Mouse (Mus musculus): ENCODE results near the gene Olfr309.
"Not testable (repeated sequence)": the region's sequence is repeated elsewhere in the genome, so short reads cannot be mapped to it uniquely, and the experiment has no call there.

The Olfr309 gene

DNA sequence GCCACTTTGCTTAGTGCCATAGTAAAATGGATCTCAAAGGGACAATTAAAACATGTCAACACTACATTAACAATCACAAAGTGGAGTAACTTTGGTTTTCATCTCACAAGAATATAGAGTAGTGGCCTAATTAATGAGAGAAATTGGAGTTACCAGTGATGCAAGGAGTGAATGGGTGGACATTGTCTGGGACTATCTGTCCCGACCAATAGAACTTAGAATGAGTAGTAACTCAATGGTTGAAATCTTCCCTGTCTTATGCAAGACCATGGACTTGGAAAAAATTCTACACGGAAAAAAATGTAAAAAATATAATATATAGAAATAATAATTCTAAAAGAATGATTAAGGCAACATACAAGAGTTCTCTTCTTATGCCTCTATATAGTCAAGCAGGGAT is at the start of gene Olfr309:
Gene Olfr309, minus strand, starts transcription at position 101 of the 400 bp plus-strand sequence.
- no peak for DNase-seq

DNA sequence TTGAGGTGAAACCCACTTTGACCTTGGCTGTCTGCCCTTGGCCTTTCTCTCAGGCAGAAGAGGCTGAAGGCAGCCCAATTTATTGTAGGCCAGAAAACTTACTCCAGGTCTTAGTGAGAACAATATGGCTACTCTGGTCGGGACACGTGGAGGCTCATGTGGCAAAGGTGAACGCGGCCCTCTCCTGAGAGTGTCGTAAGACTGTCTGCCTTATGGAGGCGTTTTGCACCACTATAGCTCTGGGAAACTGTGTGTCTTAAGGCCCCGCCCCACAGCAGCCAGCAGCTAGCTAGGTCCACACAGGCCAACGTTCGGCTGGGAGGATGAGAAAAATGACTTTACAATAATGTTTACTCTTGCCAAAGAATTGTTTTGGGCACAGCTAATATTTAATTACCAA is 32.8 kb upstream of the Olfr309 start:
- not testable (repeated sequence) for DNase-seq

DNA sequence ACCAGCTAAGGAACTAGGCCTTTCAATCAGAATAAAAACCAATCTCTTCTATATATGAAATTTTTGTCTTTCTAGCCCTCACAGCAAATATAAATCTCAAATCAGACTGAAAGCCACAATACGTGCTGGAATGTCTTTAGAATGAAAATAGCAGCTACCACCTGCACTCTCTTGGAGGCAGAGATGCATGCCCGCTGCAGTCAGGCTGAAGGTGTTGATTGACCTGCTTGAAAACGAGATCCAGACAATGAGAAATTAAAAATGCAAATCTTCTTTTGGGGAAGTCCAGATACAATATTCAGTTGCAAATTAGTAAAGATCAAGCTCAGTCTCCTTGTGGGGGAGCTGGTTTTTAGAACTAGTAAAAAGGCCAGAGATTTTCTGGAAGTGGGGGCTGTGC is 30.7 kb upstream of the Olfr309 start:
- DNase-seq = no peak

DNA sequence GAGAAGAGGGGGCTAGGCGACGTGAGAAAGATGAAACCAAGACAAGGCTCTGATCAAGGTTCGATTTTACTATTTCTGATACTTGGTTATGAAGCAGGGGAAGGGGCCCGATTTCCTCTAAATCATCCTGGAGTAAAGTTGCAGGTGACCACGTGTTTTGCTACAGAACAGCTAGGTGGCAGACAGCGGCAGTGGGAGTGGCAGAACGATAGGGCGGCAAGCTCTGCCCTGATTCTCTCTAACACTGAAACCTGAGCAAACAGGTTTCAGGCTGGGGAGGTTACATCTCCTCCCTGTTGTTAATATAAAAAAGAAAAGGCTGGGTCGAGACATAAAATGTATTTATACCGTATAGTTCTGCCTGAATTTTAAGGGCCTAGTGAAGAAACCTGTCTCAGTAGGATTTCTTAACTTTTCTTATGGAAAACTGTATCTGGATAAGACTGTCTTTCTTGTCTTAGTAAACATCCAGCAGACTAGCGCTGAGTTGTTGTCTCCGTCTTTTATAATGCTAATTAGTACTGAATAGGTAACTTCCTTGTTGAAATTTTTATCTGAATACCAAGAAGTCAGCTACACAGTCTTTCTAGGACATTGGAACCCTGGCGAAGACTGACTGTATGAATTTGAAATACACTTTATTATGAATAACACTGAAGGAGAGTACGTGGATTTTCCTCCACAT is 29.5 kb upstream of the Olfr309 start:
- DNase-seq = no peak

DNA sequence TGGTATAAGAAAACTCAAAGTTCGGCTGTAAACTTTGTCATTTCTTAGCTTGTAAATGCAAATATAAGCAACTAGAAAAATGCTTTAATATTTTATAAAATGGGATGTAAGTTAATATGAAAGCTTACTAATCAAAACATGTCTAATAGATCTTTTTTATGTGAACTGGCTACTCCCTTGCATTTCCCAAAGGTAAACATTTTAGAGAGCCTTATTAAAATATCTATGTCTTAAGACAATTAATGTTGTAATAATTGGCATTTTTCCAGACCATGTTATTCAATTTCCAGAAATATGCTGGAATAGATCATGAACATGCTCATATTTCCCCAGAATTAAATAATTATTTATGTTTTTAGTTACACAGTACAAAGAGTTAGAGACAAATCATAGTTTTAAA is 24.0 kb upstream of the Olfr309 start, which contains the start of gene Olfr307:
Gene Olfr307, minus strand, starts transcription at position 101 of the 400 bp plus-strand sequence.
- DNase-seq = no peak

DNA sequence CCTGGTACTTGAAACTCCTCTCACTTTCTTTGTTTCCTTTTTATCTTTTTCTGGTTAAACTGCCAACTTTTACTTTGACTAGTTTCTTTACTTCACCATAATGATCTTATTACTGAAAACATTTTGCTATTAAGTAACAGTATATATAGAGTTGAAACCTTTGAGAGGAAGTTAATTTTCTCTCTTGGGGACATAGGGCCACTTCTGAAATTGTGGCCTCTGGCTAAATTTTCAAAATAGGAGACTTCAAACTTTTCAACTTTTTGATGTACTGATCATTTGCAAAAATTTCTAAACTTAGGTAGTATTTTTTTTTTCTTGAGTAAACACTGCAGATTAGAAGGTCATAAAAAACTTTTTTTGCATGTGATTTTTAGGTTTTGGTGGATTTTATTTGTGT is 12.0 kb upstream of the Olfr309 start, which contains the start of gene Olfr308:
Gene Olfr308, minus strand, starts transcription at position 101 of the 400 bp plus-strand sequence.
- no peak for DNase-seq

DNA sequence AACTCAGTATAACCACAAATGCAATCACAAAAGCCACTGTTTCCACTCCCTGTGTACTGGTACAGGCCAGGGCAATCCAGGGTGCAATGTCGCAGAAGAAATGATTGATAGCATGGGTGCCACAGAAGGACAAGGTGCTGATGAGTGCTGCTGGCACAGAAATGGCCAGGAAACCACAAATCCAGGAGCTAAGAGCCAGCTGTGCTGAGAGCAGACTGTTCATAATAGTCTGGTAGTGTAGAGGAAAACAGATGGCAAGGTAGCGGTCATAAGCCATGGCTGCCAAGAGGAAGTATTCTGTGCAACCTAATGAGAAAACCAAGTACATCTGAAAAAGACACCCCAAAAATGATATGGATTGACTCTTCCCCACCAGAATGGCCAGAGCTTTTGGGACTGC is 7.8 kb upstream of the Olfr309 start:
- no peak for DNase-seq

DNA sequence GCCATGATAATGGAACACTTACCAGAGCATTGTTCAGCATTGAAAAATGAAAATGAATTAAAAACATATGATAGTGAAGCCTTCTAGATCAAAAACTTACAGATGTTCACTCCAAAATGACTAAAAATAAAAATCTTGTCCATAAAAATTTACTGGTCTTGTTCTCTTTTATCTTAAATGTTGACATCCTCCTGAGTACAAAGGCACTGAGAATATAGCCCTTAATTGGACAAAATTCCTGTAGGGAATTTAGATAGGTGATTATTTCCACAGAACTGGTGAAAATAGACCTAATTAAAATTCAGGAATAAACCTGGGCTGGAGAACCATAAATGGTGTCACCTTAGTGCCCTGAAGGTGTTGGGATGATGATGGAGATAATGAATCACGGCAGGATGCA is 36.4 kb downstream of the Olfr309 start, which contains the start of gene Olfr310:
Gene Olfr310, minus strand, starts transcription at position 101 of the 400 bp plus-strand sequence.
- DNase-seq = no peak
